Mouse (Mus musculus) MEL (cell line): ENCODE results near the gene Foxi2.

Source experiments
- EP300 ChIP-seq, 2 experiments: IDR thresholded peaks; 2 replicates each; pipeline ENCODE4 v1.6.1; 2011; ENCODE audit warnings: improper control_type of control experiment in 2 of 2, low read length in 2 of 2, low read depth in 1 of 2, mild to moderate bottlenecking in 1 of 2
- POLR2A ChIP-seq, 2 experiments: IDR thresholded peaks; 2 replicates each; pipeline ENCODE4 v1.6.1; 2011 to 2012; ENCODE audit warnings: low read length in 2 of 2, mild to moderate bottlenecking in 2 of 2, control low read depth in 1 of 2, improper control_type of control experiment in 1 of 2, low read depth in 1 of 2, moderate library complexity in 1 of 2; ENCODE audit not compliant: control insufficient read depth in 1 of 2, insufficient read depth in 1 of 2, poor library complexity in 1 of 2

GRCm38 (mm10) chr7:135453690-135454089 is 43.6 kb downstream of the Foxi2 start:
- TF ChIP-seq POLR2A (IDR thresholded peaks at IDR 0.05; ENCODE audit: control insufficient read depth in 1 of 2, insufficient read depth in 1 of 2, low read depth in 1 of 2, low read length in 2 of 2, poor library complexity in 1 of 2) (no peak), EP300 (IDR thresholded peaks at IDR 0.05; ENCODE audit: low read depth in 1 of 2, low read length in 2 of 2) (no peak)
